Mouse (Mus musculus) fat pad, adult 2 months (tissue): ENCODE results near the gene Gstcd.

Experiments
- DNase-seq: peaks from one replicate; pipeline ENCODE4 v3.0.0-alpha.2; 2011; ENCODE audit warnings: low read depth, low spot score; ENCODE audit errors: extremely low read depth

The Gstcd gene

DNA sequence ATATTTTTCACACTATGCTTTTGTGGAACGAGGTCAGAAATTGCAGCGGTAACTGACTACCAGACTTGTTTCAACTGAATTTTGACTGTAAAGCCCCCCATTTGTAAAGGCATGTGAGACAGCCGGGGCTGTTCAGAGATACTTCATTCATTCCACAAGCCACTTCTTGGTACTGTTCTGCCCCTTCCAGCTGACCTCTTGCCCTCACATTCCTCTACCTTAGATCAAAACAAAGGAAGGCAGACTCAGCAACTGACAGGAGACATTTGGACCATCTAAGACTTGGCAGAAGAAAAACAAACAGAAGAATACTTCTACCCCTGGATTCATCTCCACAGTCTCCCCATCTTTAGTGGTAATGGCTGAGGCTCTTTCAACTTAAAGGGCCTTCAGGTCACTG, 147.2 kb downstream of the Gstcd start:
- no peak for DNase-seq

DNA sequence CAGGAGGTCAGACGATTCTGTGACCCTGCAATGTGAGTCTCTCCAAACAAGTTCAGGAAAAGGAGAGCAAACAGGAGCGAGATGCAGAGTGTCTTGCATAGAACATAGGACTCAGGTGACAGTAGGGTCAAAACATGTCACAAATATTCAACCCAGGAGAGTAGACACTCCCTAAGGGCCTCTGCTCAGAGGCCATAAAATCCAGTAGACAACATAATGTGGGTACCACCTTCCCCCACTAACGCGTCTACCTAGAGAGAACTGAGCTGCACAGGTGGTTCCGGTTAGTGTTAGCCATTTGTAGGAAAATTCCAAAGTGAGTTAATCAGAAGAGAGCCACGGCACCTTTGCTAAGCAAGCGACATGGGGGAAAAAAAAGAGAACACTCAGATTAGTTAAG, 147.6 kb downstream of the Gstcd start:
- DNase-seq = no peak

DNA sequence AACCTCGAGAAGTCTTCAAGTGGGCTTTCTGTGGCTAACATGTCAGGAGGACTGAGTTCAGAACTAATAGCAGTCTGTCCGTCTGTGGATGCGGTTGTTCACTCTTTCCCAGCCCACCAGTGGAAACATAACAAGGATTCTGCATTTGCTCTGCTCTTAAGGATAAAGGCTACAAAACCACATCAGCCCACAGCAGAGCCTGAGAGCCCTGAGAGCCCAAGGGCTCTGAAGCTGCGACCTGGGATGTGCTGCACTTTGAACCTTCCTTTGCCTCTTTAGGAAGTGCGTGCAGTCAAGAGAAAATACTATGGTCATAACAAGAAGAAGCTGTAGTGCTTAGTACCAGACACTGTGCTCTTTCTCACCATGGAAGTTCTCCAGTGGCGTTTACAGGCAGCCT, 149.1 kb downstream of the Gstcd start:
- no peak for DNase-seq

DNA sequence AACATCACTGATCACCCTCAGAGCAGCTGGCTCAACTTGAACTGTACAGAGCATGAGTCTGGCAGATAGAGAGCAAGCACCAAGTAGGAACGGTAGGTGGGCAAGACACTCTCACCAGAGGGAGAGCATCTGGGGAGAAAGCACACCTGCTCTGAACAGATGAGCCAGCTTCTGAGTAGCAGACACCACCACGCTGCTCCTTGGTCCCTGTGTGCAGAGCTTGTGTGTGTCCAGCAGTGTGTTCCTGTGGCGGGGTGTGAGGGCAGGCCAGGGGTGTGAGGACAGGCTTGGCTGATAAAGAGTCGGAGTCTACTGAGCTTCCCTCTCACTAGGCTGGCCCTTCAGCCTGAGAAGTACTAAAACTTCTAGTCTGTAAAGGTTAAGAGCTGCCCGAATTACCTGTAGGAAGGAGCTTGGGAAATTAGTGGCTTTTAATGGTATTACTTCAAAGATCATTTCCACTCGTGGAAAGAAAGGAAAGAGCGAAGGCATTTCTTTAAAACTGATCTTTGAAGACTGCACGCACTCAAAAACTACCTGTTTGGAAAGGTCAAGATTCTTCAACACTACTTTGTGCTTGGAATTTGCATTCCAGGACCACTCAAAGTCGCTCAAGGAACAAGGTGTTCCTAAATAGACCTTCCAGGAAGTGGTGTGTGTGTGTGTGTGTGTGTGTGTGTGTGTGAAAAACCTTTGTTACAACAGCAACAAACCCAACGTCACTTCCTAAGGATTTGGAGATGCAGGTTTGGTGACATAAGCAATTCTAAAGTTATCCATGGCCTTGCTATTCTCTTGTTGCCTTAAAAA, 151.4 kb downstream of the Gstcd start:
- no peak for DNase-seq

DNA sequence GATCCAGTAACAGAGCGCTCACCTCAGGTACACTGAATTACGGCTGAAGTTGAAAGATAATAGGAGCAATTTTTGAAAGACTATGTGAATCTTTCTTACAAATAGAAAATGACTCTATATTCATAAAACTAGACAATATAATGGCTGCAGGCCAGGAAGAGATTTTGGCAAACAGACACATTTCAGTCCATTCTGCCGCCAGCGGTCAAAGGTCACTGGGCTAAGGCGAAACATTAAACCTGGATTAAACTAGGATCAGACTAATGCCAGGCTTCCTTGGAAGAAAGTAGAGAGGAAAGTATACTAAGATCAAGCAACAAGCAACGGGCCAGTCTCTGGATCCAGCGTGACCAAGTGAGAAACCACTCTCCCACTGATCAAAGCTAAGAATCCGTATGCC, 152.8 kb downstream of the Gstcd start:
- DNase-seq = no peak

DNA sequence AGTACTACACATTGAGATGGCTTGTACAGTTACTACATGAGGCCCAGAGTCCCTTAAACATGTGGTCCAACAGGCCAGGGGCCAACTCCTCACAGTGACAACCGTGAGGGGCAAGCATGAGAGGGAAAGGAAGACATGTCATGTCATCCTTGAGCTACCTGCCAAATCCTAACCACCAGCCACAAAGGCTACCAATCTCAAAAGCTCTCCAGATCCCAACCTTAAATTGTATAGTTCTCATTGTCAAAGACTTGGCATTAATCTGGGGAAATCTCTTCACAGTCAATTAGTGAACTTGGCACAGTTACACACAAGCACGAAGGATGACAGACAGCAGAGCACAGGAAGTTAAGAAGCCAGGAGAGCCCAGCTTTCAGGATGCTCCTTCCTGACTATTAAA, 157.2 kb downstream of the Gstcd start:
- DNase-seq = no peak
